Mouse (Mus musculus) heart, postnatal 25 days (tissue): ENCODE measurements around the gene Rubcn. TPM values are rescaled to one million over a fixed set of nuclear protein-coding genes. Genes with fewer than 3 reads are reported as not detected.
A peak's percentile ranks its signal among the peaks of the same experiment; 100 is the strongest.
"Not testable (repeated sequence)": the region's sequence is repeated elsewhere in the genome, so short reads cannot be mapped to it uniquely, and the experiment has no call there.

Experiments
- DNase-seq: peaks from one replicate; pipeline ENCODE4 v3.0.0; 2022; ENCODE audit warnings: low spot score
- intact Hi-C: fragments of 180-260 bp; cut with DNase I; formaldehyde crosslinking; loops from one replicate; pipeline ENCODE4 v1.15.1; 2025
- total RNA-seq, 2 experiments: library from RNA; stranded (reverse); gene quantifications; 2 replicates each; pipeline ENCODE4 v1.2.3; 2021

The Rubcn gene
- 10 to 100 TPM; 27.8 to 32.4 TPM for total RNA-seq

- DNase-seq, result peak; percentile 93
- intact Hi-C loops, result loop anchor here (2.0 to 5.0 kb wide), 2 partner anchors 25 to 65 kb away; partner anchors contain the start of gene Smbd1
Observed at GRCm38 (mm10) chr16:32877343-32878156, at the start of gene Rubcn, which contains the start of gene Fyttd1. Gene Rubcn, minus strand, starts transcription at chr16:32877766. Gene Fyttd1, plus strand, starts transcription at chr16:32877500.

DNA sequence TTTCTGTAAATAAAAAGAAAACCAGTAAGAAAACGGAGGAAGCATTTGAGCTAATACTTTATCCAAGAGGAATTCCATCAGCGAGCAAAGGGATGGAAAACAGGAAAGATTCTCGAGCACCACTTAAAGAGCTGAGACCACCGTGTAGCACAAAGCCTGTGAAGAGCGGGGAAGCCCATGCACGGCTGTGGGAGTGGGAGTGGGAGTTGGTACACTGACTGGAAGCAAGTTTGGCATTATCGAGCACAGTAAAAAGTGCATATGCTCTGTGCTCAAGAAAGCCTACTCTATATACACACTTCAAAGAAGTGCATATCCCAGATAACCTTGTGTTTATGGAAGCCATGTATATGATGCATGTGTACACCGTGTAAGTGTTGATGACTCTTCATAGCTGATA lies 49.5 kb upstream of the Rubcn start:
- DNase-seq, result no peak
- intact Hi-C loops, result no loop called here

- intact Hi-C loops, DNase-seq: not testable (repeated sequence)
Observed at GRCm38 (mm10) chr16:32926629-32927028, 49.1 kb upstream of the Rubcn start.

DNA sequence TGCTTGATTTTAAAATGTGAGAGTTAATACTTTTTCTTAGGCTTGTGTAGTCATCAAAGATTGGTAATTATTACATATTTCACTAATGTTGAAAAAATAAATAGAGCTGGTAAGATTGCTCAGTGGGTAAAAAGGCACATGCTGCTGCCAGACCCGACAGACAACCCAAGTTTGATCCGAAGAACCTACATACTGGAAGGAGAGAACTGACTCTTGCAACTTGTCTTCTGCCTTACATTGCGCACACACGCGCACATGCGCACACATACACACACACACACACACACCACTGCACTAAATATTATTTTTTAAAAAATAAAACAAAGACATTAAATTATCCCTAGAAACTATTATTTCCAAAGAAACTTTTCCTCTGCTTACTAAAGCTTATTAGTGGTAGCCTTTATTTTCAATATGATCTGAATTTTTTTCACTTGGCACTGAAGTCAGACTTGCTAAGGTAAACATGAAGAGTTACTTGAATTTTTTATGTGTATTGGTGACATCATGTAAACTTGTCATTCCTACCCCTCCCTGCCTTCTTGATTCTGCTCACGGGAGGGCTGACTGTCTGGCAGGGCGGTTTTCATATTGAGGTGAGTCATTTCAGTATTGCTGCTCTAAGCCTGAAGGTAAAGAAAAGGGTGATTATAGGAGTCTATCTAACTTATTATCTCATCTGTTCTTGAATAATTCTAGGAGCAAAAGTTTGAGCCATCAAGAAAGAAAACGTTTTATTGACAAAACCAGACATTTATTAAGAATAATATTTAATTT lies 37.9 kb upstream of the Rubcn start:
- no peak for DNase-seq
- intact Hi-C loops, result no loop called here

GRCm38 (mm10) chr16:32913937-32914881 lies 36.6 kb upstream of the Rubcn start, which contains the start of gene Lrch3:
Gene Lrch3, plus strand, starts transcription at chr16:32914100.
- intact Hi-C loops, result loop anchor here (5.0 kb wide), 1 partner anchor 33 kb away; no protein-coding TSS in a partner anchor
- peak; percentile 91 for DNase-seq

GRCm38 (mm10) chr16:32913212-32913611 lies 35.6 kb upstream of the Rubcn start:
- DNase-seq, result no peak
- intact Hi-C loops, result loop anchor here (5.0 kb wide), 1 partner anchor 34 kb away; no protein-coding TSS in a partner anchor

DNA sequence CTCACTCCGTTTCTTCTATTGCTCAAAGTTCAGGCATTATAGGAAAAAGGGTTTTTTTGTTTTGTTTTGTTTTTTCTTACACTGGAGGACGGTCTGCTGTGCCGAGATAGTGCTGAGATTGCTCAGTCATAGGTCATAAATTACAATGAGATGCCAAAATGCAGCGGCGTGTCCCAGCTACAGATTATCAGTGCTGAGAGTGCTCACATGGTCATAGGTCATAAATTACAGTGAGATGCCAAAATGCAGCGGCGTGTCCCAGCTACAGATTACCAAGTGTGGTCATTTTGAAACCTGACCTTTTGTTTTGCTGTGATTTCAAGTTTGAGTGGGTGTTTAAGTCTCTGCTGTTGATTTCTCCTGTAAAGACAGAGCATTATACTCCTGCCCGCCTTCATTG lies 29.2 kb upstream of the Rubcn start:
- intact Hi-C loops, result loop anchor here (5.0 kb wide), 1 partner anchor 66 kb away; no protein-coding TSS in a partner anchor
- no peak for DNase-seq

- DNase-seq, result no peak
- intact Hi-C loops, result loop anchor here (5.0 kb wide), 1 partner anchor 66 kb away; no protein-coding TSS in a partner anchor
Observed at GRCm38 (mm10) chr16:32906186-32906585, 28.6 kb upstream of the Rubcn start.

DNA sequence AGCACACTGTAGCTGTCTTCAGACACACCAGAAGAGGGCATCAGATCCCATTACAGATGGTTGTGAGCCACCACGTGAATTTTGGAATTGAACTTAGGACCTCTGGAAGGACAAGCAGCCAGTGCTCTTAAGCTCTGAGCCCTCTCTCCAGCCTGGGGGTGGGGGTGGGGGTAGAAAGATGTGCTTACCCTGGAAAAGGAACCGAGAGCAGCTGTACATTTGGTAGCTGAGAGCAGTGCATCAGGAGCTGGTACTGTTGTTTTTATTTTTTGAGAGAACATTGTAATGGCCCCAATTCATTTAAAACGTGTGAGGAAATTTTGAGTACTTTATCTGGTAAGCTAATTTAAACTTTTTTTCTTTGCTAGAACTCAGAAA lies 24.5 kb upstream of the Rubcn start:
- DNase-seq, result no peak
- intact Hi-C loops, result no loop called here

DNA sequence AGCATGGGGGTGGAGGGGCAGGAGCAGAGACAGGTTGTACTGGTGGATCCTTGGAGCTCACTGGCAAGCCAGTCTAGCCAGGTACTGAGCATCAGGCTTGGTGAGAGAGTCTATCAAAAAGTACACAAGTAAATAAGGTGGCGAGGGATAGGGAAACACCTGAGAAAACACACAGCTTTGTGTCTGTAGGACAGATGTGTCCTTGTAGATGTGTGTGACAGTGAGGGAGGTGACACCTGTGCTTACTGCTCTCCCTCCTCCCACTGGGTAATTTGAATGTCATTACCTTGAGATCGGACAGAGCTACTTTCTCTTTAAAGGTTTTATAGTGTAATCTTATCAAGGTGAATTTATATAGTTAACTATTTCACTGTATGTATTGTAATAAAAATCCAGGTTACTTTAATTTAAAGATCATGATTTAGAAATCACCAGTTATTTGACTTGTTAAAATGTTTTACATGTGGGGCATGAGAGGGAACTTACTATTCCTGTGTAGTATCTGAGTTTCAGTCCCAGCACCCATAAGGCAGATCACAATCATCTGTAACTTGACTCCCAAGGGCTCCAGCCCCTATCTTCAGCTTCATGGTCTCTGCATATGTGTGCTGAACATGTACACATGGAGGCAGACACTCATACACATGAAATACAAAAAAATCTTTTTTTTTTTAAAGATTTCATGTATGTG lies 23.9 kb upstream of the Rubcn start:
- no peak for DNase-seq
- intact Hi-C loops, result no loop called here

DNA sequence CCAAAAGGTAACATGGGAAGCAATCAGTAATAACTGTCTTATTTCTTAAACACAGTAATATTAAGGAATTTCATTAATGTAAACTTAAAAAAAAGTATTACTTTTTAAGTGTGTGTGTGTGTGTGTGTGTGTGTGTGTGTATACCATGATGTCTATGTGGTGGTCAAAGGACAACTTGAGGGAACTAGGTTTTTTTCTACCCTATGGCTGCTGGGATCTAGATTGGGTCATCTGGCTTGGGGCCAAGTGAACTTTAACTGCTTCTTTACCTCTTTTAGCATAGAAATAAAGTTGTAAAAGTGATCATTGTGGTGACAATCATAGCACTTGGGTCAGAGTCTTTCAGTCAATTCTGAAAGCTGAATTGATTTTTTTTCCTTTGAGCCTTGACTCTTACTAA lies 18.6 kb upstream of the Rubcn start:
- intact Hi-C loops, result no loop called here
- no peak for DNase-seq

GRCm38 (mm10) chr16:32889881-32890280 lies 12.3 kb upstream of the Rubcn start:
- intact Hi-C loops, result loop anchor here (10.0 kb wide), 1 partner anchor 185 kb away; no protein-coding TSS in a partner anchor
- no peak for DNase-seq

GRCm38 (mm10) chr16:32887996-32888395 lies 10.4 kb upstream of the Rubcn start:
- intact Hi-C loops, result loop anchor here (10.0 kb wide), 1 partner anchor 183 kb away; no protein-coding TSS in a partner anchor
- DNase-seq, result no peak

DNA sequence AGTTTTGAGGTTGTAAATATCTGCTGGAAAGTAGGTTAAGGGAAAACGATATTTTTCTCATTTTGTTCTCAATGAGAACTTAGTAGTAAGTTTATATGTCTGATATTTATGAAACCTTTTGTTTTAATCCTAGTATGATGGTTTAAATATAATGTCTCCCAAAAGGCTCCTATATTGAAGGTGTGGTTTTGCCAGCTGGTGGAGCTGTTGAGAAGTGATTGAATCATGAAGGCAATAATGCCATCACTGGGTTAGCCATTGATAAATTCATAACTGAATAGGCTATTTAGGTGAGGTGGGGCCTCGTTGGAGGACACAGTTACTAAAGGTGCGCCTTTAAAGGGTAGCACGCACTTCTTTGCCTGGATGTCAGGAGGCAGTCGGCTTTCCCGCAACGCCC lies 4.0 kb upstream of the Rubcn start:
- intact Hi-C loops, result loop anchor here (10.0 kb wide), 1 partner anchor 177 kb away; no protein-coding TSS in a partner anchor
- DNase-seq, result no peak

- intact Hi-C loops, result loop anchor here (2.0 to 5.0 kb wide), 2 partner anchors 26 to 67 kb away; partner anchors contain the start of gene Smbd1
- DNase-seq, result no peak
Observed at GRCm38 (mm10) chr16:32878972-32879926, 1.7 kb upstream of the Rubcn start.

DNA sequence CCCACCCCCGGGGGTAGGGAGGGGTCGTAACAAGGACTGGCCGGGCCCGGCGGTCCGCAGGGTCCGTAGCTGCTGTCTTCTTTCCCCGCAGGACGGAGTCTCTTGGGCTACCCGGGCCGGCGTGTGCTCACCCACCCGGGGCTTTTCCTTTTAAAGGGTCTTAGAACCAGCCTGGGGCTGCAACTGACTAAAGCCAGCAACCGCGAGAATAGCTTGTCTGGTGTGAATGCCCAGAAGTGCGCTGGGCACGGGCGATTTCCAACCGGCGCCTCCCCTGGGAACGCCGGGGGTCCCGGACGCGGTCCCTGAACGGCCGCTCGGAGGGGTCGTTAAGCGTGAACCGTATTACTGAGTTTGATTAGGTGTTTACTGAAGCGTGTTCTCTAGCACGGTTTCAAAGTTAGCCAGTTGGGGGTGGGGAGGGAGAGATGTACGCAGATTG lies 612 bp upstream of the Rubcn start:
- intact Hi-C loops, result loop anchor here (2.0 to 5.0 kb wide), 2 partner anchors 25 to 66 kb away; partner anchors contain the start of gene Smbd1
- no peak for DNase-seq

- intact Hi-C loops, result loop anchor here (1.0 to 5.0 kb wide), 2 partner anchors 9 to 65 kb away; partner anchors contain the start of gene Smbd1
- DNase-seq, result no peak
Observed at GRCm38 (mm10) chr16:32876831-32877230, 735 bp downstream of the Rubcn start.
